Mouse (Mus musculus) heart, embryonic 16.5 days (tissue): ENCODE data around the gene Mgarp. TPM values are rescaled to one million over a fixed set of nuclear protein-coding genes. Genes with fewer than 3 reads are reported as not detected.
A peak's percentile ranks its signal among the peaks of the same experiment; 100 is the strongest.

ENCODE experiments used
- ATAC-seq: fragments of 200-750 bp; cut with Nextera tagmentation; replicated peaks from 2 replicates; pipeline ENCODE4 v1.8.0; 2017; ENCODE audit warnings: moderate number of reproducible peaks; ENCODE audit not compliant: insufficient read depth, low FRiP score; ENCODE audit errors: extremely low read depth
- H3K27ac ChIP-seq: fragments of 300-500 bp; sonication (generic); 2 replicates; pipeline ENCODE4 v1.5.1; 2014; ENCODE audit warnings: mild to moderate bottlenecking, low read length, control low read depth, moderate library complexity
- H3K27me3 ChIP-seq: fragments of 300-500 bp; sonication (generic); 2 replicates; pipeline ENCODE4 v1.6.1; 2014; ENCODE audit warnings: low read length, mixed read lengths; ENCODE audit not compliant: control insufficient read depth, insufficient read depth
- H3K36me3 ChIP-seq: fragments of 300-500 bp; sonication (generic); 2 replicates; pipeline ENCODE4 v1.6.1; 2014; ENCODE audit not compliant: control insufficient read depth, insufficient read depth
- H3K4me1 ChIP-seq: fragments of 300-500 bp; sonication (generic); 2 replicates; pipeline ENCODE4 v1.6.1; 2014; ENCODE audit warnings: low read length, mixed read lengths; ENCODE audit not compliant: control insufficient read depth, insufficient read depth
- H3K4me2 ChIP-seq: fragments of 300-500 bp; sonication (generic); 2 replicates; pipeline ENCODE4 v1.6.1; 2014; ENCODE audit warnings: low read depth, mild to moderate bottlenecking, control low read depth, low read length
- H3K4me3 ChIP-seq: fragments of 300-500 bp; sonication (generic); 2 replicates; pipeline ENCODE4 v1.5.1; 2014; ENCODE audit warnings: mild to moderate bottlenecking, control low read depth, low read length
- H3K9ac ChIP-seq: fragments of 300-500 bp; sonication (generic); 2 replicates; pipeline ENCODE4 v1.6.1; 2014; ENCODE audit warnings: low read length, control low read depth
- H3K9me3 ChIP-seq: fragments of 300-500 bp; sonication (generic); replicated peaks from 2 replicates; pipeline ENCODE4 v1.6.1; 2016; ENCODE audit warnings: low read length; ENCODE audit not compliant: control insufficient read depth
- whole genome bisulfite sequencing: fragments of 180-500 bp; shearing (Covaris S2); extraction: QIAGEN DNeasy Blood & Tissue Kit; methylation state at CpG from one replicate; pipeline ENCODE4 v1.1.7; 2014; 5-methylcytosine and 5-hydroxymethylcytosine counted together
- polyA plus RNA-seq: library from polyadenylated mRNA; unstranded; fragments of >200 nt; fragmentation: Nextera tagmentation; extraction: Ambion mirVana; gene quantifications from 2 replicates; pipeline ENCODE4 v1.2.1, GENCODE M21; 2015

Mgarp gene
- polyA plus RNA-seq, 1 experiment from 2014 or later = 10.7 TPM

DNA sequence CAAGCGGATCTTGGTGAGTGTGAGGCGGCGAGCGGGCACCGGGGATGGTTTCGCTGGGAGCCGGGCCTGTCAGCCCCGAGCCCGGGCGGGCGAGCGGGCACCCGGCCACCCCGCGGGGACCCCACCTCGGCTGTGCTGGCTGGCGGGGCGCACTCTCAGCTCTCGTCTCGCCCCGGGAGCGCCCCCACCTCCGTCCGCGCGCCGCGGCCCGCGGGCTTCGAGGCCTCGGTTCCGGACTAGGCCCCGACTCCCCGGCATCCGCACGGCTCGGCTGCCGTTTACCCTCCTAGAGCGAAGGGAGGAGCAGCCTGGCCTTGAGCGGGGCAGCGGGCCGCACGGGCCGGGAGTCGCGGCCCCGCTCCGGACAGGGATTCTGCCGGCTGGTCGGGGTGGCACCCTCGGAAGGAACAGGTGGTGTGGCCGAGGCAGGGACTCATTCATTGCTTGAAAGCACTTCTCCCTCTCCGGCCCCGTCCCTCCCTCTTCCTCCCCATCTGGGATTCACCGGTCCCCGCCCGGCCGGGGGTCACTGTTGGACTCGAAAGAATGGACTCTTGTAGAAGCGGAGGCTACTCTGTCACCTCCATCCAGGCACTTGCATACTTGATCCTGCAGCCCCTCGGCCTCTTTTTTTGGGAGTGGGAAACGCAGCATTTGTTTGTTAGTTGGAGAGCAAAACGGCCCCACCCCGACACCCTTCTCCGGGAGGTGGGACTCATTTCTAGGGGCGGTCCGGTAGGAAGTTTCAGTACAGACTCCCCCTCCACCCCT is 20.0 kb upstream of the Mgarp start:
- no peaks in the 10 kb centered on the region for H3K27me3 ChIP-seq
- peak overlapping the region; percentile 84 for H3K4me2 ChIP-seq
- under 1% methylated on average over 68 of the region's 68 CpGs for WGBS
- no peaks in the 10 kb centered on the region for H3K9me3 ChIP-seq
- peak overlapping the region; percentile 96 for H3K27ac ChIP-seq
- ATAC-seq = peak; percentile 42
- peaks cover 20% of the 10 kb centered on the region for H3K4me1 ChIP-seq
- H3K9ac ChIP-seq = peak overlapping the region; percentile 93
- peak overlapping the region; percentile 96 for H3K4me3 ChIP-seq
- H3K36me3 ChIP-seq = no peaks in the 10 kb centered on the region

DNA sequence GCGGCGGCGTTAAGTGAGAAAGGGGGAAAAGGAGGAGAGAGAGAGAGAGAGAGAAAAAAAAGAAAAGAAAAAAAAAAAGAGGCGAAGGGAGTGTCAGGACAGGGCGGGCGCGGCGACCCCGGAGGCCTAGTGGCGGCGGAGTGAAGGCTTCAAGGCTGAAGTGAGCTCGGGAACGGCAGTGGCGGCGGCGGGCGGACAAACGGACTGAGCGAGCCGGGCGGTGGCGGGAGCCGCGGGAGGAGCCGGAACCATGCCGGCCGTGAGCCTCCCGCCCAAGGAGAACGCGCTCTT is 19.5 kb upstream of the Mgarp start:
- Histone ChIP-seq H3K36me3 (no peaks in the 10 kb centered on the region), H3K27me3 (no peaks in the 10 kb centered on the region), H3K4me1 (peaks cover 20% of the 10 kb centered on the region), H3K4me2 (peak overlapping the region; percentile 84), H3K4me3 (peak overlapping the region; percentile 96), H3K9me3 (no peaks in the 10 kb centered on the region), H3K9ac (peak overlapping the region; percentile 93), H3K27ac (peak overlapping the region; percentile 96)
- under 1% methylated on average over 28 of the region's 30 CpGs for WGBS
- ATAC-seq = peak; percentile 38

DNA sequence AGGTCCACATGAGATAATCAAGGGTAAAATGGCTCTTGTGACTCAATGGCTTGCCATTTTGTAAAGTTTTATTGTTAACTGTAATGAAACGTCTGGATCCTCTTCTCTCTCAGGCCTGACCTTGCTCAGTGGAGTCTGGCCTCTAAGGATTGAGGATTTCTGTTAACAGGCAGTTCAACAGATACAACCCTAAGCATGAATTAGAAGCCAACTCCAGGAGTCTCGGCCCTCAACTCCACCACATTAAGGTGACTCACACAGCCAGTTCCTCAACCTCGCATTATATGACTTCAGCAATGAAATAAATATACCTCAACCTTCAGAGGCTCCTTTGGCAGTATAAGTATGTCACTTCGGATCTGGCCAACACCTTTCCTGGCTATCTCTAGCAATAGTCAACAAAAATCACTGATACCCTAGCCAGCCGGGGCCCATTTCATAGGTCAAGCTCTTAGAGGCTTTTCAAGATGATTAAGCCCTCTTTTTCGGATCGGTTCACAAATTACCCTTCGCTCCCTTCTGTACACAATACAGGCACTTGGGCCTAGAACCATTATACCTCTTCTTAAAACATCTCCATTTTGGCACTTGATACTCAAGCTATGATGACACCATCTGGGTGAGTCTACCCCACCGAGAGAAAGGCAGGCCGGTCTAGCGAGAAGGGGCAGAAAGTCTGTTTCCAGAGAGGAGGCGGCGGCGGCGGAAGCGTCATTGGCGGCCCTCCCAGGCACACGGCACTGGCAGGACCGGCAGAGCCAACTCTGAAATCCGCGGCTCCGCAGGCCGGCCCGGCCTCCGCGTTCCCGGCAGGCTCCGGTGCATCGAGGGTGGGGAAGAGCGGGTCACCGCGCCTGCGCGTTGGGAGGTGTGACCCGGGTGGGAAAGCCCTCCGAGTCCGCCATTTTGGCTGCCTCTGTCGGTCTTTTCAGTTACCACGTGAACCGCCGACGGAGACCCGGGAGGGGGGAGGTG is 18.8 kb upstream of the Mgarp start, which contains the start of gene Naa15:
Gene Naa15, plus strand, starts transcription at position 51 of the 975 bp plus-strand sequence.
- Histone ChIP-seq H3K9ac (peak within 1 kb of the TSS; percentile 93), H3K27me3 (no peaks in the 10 kb centered on the region), H3K4me3 (peak within 1 kb of the TSS; percentile 96), H3K27ac (peak within 1 kb of the TSS; percentile 96), H3K4me1 (peaks cover 20% of the 10 kb centered on the region), H3K4me2 (peak within 1 kb of the TSS; percentile 84), H3K9me3 (no peaks in the 10 kb centered on the region), H3K36me3 (no peaks in the 10 kb centered on the region)
- WGBS = 5% methylated on average over 43 of the region's 43 CpGs
- ATAC-seq = peak; percentile 91

DNA sequence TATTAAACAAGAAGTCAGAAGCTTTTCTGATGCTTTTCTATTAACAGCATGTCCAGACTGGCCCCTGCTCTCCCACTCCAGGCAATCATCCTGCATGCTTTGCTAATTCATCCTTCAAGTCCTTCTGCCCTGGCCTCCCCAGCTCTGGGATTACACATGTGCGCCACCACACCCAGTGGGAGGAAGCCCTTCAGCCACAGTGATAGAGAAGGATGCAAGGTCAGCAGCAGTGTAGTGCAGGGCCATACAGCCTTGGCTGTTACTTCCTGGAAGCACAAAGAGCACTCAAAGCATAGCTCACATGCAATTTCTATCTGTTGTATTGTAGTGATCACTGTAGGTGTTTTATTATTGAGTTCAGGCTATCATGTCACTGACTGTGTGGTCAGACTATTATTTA is 16.7 kb upstream of the Mgarp start:
- H3K4me3 ChIP-seq = no peak overlapping the region
- ATAC-seq = no peak
- no peaks in the 10 kb centered on the region for H3K27me3 ChIP-seq
- no peak overlapping the region for H3K9ac ChIP-seq
- H3K9me3 ChIP-seq = no peaks in the 10 kb centered on the region
- H3K27ac ChIP-seq = no peak overlapping the region
- H3K4me2 ChIP-seq = no peak overlapping the region
- WGBS = 60% methylated on average over 1 of the region's 1 CpGs
- peaks cover 12% of the 10 kb centered on the region for H3K4me1 ChIP-seq
- no peaks in the 10 kb centered on the region for H3K36me3 ChIP-seq

DNA sequence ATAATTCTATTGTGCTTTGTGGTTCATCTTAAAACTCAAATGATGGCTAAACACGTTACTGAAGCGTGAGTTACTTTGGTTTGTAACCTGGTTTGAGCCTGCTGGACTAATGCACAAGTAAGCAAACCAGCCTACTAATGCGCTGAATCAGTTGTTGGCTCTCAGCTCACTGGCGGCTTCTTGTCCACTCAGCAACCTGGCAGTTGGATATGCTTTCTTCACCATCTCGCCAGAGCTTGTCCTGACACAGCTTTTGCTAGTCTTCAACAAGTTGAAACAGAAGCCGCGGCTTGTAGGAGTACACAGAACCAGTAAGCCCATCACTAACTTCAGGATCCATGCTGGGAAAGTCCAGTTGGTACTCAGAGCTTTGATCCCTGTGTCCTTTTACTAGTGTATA is 15.9 kb upstream of the Mgarp start:
- Histone ChIP-seq H3K9ac (no peak overlapping the region), H3K9me3 (no peaks in the 10 kb centered on the region), H3K4me2 (no peak overlapping the region), H3K27me3 (no peaks in the 10 kb centered on the region), H3K4me3 (no peak overlapping the region), H3K4me1 (peaks cover 15% of the 10 kb centered on the region), H3K27ac (no peak overlapping the region), H3K36me3 (no peaks in the 10 kb centered on the region)
- WGBS = 87% methylated on average over 7 of the region's 7 CpGs
- no peak for ATAC-seq

DNA sequence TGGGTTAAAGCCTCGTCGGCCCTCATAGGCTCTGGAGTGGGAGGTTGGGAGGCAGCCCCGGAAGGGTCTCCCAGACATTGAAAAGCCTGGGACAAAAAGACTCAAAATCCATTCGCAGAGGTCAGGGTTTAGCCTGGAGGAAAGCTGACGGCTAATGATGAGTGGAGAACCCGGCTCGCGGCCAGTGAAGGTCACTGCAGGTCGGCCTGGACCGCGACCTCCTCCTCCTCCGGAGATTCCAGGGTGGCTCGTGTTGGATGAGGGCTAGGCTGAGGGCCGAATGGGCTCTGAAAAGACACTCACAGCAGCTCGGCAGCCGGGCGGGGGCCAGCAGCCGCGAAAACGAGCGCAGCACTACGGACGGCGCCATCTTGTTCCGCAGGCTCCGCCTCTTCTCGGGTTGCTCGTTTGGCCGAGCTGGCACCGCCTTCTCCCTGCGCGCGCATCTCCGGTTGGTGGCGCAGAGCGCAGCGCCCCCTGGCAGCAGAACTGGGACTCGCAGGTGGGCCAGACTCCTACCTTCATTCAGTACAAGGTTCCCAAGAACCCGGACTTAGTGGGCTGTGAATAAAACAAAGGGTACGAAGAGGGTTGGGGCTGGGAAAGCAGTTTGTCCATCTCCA is 12.1 kb upstream of the Mgarp start, which contains the start of gene Ndufc1:
Gene Ndufc1, minus strand, starts transcription at position 428 of the 623 bp plus-strand sequence.
- peaks cover 14% of the 10 kb centered on the region for H3K36me3 ChIP-seq
- peak; percentile 90 for ATAC-seq
- H3K9me3 ChIP-seq = no peaks in the 10 kb centered on the region
- H3K4me1 ChIP-seq = peaks cover 11% of the 10 kb centered on the region
- peak within 1 kb of the TSS; percentile 73 for H3K4me2 ChIP-seq
- H3K4me3 ChIP-seq = peak within 1 kb of the TSS; percentile 95
- H3K27ac ChIP-seq = peak within 1 kb of the TSS; percentile 99
- WGBS = under 1% methylated on average over 40 of the region's 40 CpGs
- H3K27me3 ChIP-seq = no peaks in the 10 kb centered on the region
- H3K9ac ChIP-seq = peak within 1 kb of the TSS; percentile 99

DNA sequence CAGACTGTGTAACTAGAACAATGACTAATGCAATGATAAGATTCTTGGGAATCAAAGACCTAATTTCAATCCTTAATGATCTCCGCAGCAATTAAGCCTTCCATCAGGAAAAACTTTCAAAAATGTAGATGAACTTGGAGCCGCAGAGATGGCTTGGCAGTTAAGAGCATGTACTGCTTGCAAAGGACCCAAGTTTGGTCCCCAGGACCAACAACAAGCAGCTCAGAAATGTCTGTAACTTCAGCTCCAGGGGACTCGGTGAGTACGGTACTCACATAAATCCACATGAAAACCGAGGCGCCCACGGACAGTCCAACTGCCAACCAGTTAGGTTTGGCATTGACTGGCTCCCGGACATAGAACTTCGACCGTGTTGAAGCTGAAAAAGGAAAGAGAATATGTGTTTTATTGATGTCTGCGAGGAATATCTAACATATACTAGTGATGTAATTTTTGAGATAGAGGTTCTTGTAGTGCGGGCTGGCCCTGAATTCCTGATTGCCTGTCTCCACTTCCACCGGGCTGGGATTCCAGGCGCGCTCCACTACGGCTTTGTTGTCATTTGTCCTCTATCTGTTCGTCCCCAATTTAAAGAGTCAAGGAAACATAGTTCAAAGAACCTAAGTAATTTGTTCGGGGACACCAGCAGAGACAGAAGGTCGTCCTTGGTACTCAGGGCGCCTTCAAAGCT is 11.5 kb upstream of the Mgarp start:
- Histone ChIP-seq H3K4me1 (peaks cover 9% of the 10 kb centered on the region), H3K27ac (peak overlapping the region; percentile 99), H3K9ac (peak overlapping the region; percentile 99), H3K36me3 (peaks cover 18% of the 10 kb centered on the region), H3K4me2 (peak overlapping the region; percentile 73), H3K27me3 (no peaks in the 10 kb centered on the region), H3K4me3 (peak overlapping the region; percentile 95), H3K9me3 (no peaks in the 10 kb centered on the region)
- 14% methylated on average over 20 of the region's 20 CpGs for WGBS
- peak; percentile 20; the same call in 1 of the 2 replicates for ATAC-seq

DNA sequence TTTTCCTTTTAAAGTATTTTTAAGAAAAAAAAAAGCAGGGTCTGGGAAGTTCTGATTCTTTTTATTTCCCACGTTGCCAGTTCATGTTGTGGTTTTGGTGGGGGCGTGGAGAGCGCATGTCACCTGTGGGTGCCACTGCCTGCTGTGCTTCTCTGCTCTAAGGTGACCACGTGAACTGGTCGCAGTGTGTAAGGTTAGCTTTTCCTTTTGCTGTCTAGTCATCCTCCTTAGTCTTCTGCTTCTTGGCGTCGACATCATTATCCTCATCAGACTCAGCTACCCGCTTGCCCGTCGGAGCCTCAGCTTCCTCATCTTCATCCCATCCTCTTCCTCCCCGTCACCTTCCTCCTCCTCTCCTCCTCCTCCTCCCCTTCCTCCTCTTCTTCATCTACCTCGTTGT is 6.1 kb upstream of the Mgarp start:
- WGBS = 88% methylated on average over 12 of the region's 12 CpGs

More for the DNA sequence above, 6.1 kb upstream of the Mgarp start:
- H3K4me2 ChIP-seq = no peak overlapping the region
- no peak overlapping the region for H3K4me3 ChIP-seq
- no peak for ATAC-seq
- H3K27me3 ChIP-seq = no peaks in the 10 kb centered on the region
- H3K27ac ChIP-seq = no peak overlapping the region
- H3K9me3 ChIP-seq = no peaks in the 10 kb centered on the region
- peaks cover 18% of the 10 kb centered on the region for H3K36me3 ChIP-seq
- H3K4me1 ChIP-seq = peaks cover 12% of the 10 kb centered on the region
- H3K9ac ChIP-seq = no peak overlapping the region
